ENCODE assay signal across 19 mouse cellular contexts in genomic region chr2:25175690-25176078, GRCm38 (mm10). TPM values are rescaled to one million over a fixed set of nuclear protein-coding genes. Genes with fewer than 3 reads are reported as not detected.
DNase-seq lines count a peak whose midpoint lies in the region; ATAC-seq and TF ChIP-seq lines count a peak whose summit lies in the region.
"Had no signal": no experiment of that assay in that cellular context is flagged by ENCODE, and none has a peak within 500 bp of the region (broad histone marks: within the 10 kb centered on the region; RNA-seq: fewer than 3 reads in every experiment).

No protein-coding gene starts in this region.

- H3K9ac ChIP-seq in heart, embryonic 12.5 days: no peak overlapping the region
- no peak overlapping the region for H3K9ac ChIP-seq in kidney, postnatal 0 days (ENCODE audit: low read depth, low read length)
- H3K9ac ChIP-seq in neural tube, embryonic 15.5 days (replicated peaks): no peak overlapping the region
- H3K9ac ChIP-seq: forebrain, embryonic 15.5 days; hindbrain, embryonic 15.5 days; limb, embryonic 15.5 days had no signal

- TF ChIP-seq CTCF in kidney, postnatal 0 days (IDR thresholded peaks at IDR 0.05; ENCODE audit: low read depth): no peak

- no peak for ATAC-seq in heart, embryonic 12.5 days (ENCODE audit: insufficient number of reproducible peaks, low FRiP score)
- ATAC-seq in kidney, postnatal 0 days (replicated peaks; ENCODE audit: low FRiP score, low read depth): no peak
- no peak for ATAC-seq in neural tube, embryonic 15.5 days (ENCODE audit: low FRiP score)
- ATAC-seq: forebrain, embryonic 15.5 days; lung, postnatal 0 days had no signal

- peaks cover 37% of the 10 kb centered on the region for H3K4me1 ChIP-seq in heart, embryonic 12.5 days (replicated peaks)
- H3K4me1 ChIP-seq in kidney, postnatal 0 days (replicated peaks; ENCODE audit: insufficient read depth, low read length): peaks cover 32% of the 10 kb centered on the region
- H3K4me1 ChIP-seq in neural tube, embryonic 15.5 days: peaks cover 49% of the 10 kb centered on the region

- no peak overlapping the region for H3K4me3 ChIP-seq in heart, embryonic 12.5 days
- H3K4me3 ChIP-seq in kidney, postnatal 0 days (replicated peaks; ENCODE audit: low read depth, low read length): no peak overlapping the region
- no peak overlapping the region for H3K4me3 ChIP-seq in neural tube, embryonic 15.5 days (replicated peaks)
- H3K4me3 ChIP-seq: forebrain, embryonic 15.5 days; hindbrain, embryonic 15.5 days; limb, embryonic 15.5 days; neural tube, embryonic 13.5 days had no signal

- peak; percentile 80 for DNase-seq in heart, adult 11 months
- no peak for DNase-seq in kidney, postnatal 0 days (ENCODE audit: low spot score)
- no peak for DNase-seq in kidney, adult 18-20 months
- DNase-seq in neural tube, embryonic 10.5 days (ENCODE audit: extremely low spot score, low spot score): peak; percentile 8
- no peak for DNase-seq in cerebellum, adult 8-10 months
- no peak for DNase-seq in ovary, postnatal 14 days (ENCODE audit: low spot score)
- DNase-seq: adrenal gland, adult 8-10 months; cerebellum, adult 11 months; cerebellum, postnatal 25 days; heart, adult 18-20 months; heart, postnatal 10 days; thymus, postnatal 4 days had no signal

- no peak overlapping the region for H3K27ac ChIP-seq in heart, embryonic 12.5 days (ENCODE audit: poor library complexity, severe bottlenecking)
- H3K27ac ChIP-seq in kidney, postnatal 0 days: peak overlapping the region; percentile 27; the same call in 1 of the 2 replicates
- H3K27ac ChIP-seq in neural tube, embryonic 15.5 days (replicated peaks): no peak overlapping the region
- H3K27ac ChIP-seq: limb, embryonic 15.5 days had no signal

- no peaks in the 10 kb centered on the region for H3K36me3 ChIP-seq in heart, embryonic 12.5 days
- no peaks in the 10 kb centered on the region for H3K36me3 ChIP-seq in kidney, postnatal 0 days (ENCODE audit: insufficient read depth, low read length)
- H3K36me3 ChIP-seq in neural tube, embryonic 15.5 days: no peaks in the 10 kb centered on the region
- H3K36me3 ChIP-seq: forebrain, embryonic 15.5 days; hindbrain, embryonic 15.5 days; limb, embryonic 15.5 days; neural tube, embryonic 13.5 days had no signal

- H3K27me3 ChIP-seq in heart, embryonic 12.5 days (replicated peaks): peaks cover 51% of the 10 kb centered on the region
- H3K27me3 ChIP-seq in kidney, postnatal 0 days (ENCODE audit: insufficient read depth, low read length): no peaks in the 10 kb centered on the region
- H3K27me3 ChIP-seq in neural tube, embryonic 15.5 days (replicated peaks): no peaks in the 10 kb centered on the region; the same call in 1 of the 2 replicates
- H3K27me3 ChIP-seq: forebrain, embryonic 15.5 days; hindbrain, embryonic 15.5 days; neural tube, embryonic 13.5 days had no signal

- H3K4me2 ChIP-seq in heart, embryonic 12.5 days: no peak overlapping the region
- H3K4me2 ChIP-seq in kidney, postnatal 0 days (ENCODE audit: low read length): no peak overlapping the region
- no peak overlapping the region for H3K4me2 ChIP-seq in neural tube, embryonic 15.5 days
- H3K4me2 ChIP-seq: forebrain, embryonic 15.5 days; hindbrain, embryonic 15.5 days; limb, embryonic 15.5 days had no signal

- 71% methylated on average over 4 of the region's 4 CpGs for WGBS in heart, embryonic 12.5 days
- 84% methylated on average over 4 of the region's 4 CpGs for WGBS in kidney, postnatal 0 days
- WGBS in neural tube, embryonic 15.5 days: 87% methylated on average over 4 of the region's 4 CpGs

- H3K9me3 ChIP-seq in heart, embryonic 12.5 days (replicated peaks): no peaks in the 10 kb centered on the region
- H3K9me3 ChIP-seq in kidney, postnatal 0 days (replicated peaks; ENCODE audit: low read length): no peaks in the 10 kb centered on the region
- H3K9me3 ChIP-seq in neural tube, embryonic 15.5 days (replicated peaks): no peaks in the 10 kb centered on the region
- H3K9me3 ChIP-seq: forebrain, embryonic 15.5 days; hindbrain, embryonic 15.5 days; limb, embryonic 15.5 days; neural tube, embryonic 13.5 days had no signal

RNA-seq across cellular contexts. Expression of gene Nrarp, which starts 4.9 kb away (rescaled TPM):
- 10.8 and 12.8 TPM in 2 replicates for polyA plus RNA-seq in heart, embryonic 12.5 days (2016; fragmentation: Nextera tagmentation; extraction: Ambion mirVana)
- polyA plus RNA-seq in kidney, postnatal 0 days (2015; fragmentation: Nextera tagmentation; extraction: Ambion mirVana): 19.9 and 21.6 TPM in 2 replicates
- 15.0 and 16.8 TPM in 2 replicates for polyA plus RNA-seq in neural tube, embryonic 15.5 days (2015; fragmentation: Nextera tagmentation; extraction: Ambion mirVana)

RNA-seq across cellular contexts. Expression of gene Tor4a, which starts 21.0 kb away (rescaled TPM):
- polyA plus RNA-seq in heart, embryonic 12.5 days (2016; fragmentation: Nextera tagmentation; extraction: Ambion mirVana): 6.6 and 7.0 TPM in 2 replicates
- 10.8 and 12.0 TPM in 2 replicates for polyA plus RNA-seq in kidney, postnatal 0 days (2015; fragmentation: Nextera tagmentation; extraction: Ambion mirVana)
- 1.6 and 5.9 TPM in 2 replicates for polyA plus RNA-seq in neural tube, embryonic 15.5 days (2015; fragmentation: Nextera tagmentation; extraction: Ambion mirVana)

RNA-seq across cellular contexts. Expression of gene Nelfb, which starts 35.6 kb away (rescaled TPM):
- 73.3 and 74.4 TPM in 2 replicates for polyA plus RNA-seq in heart, embryonic 12.5 days (2016; fragmentation: Nextera tagmentation; extraction: Ambion mirVana)
- 74.0 and 82.3 TPM in 2 replicates for polyA plus RNA-seq in kidney, postnatal 0 days (2015; fragmentation: Nextera tagmentation; extraction: Ambion mirVana)
- polyA plus RNA-seq in neural tube, embryonic 15.5 days (2015; fragmentation: Nextera tagmentation; extraction: Ambion mirVana): 101 and 105 TPM in 2 replicates

RNA-seq across cellular contexts. Expression of gene Stpg3, which starts 38.8 kb away (rescaled TPM):
- not detected in 2 replicates for polyA plus RNA-seq in heart, embryonic 12.5 days (2016; fragmentation: Nextera tagmentation; extraction: Ambion mirVana)
- polyA plus RNA-seq in kidney, postnatal 0 days (2015; fragmentation: Nextera tagmentation; extraction: Ambion mirVana): 0.29 and 0.43 TPM in 2 replicates
- polyA plus RNA-seq in neural tube, embryonic 15.5 days (2015; fragmentation: Nextera tagmentation; extraction: Ambion mirVana): not detected in 2 replicates
- polyA plus RNA-seq: forebrain, embryonic 15.5 days; hindbrain, embryonic 15.5 days; limb, embryonic 15.5 days had no signal

RNA-seq across cellular contexts. Expression of gene Fam166a, which starts 42.9 kb away (rescaled TPM):
- polyA plus RNA-seq in heart, embryonic 12.5 days (2016; fragmentation: Nextera tagmentation; extraction: Ambion mirVana): not detected in 2 replicates
- polyA plus RNA-seq in kidney, postnatal 0 days (2015; fragmentation: Nextera tagmentation; extraction: Ambion mirVana): 0.28 and 0.62 TPM in 2 replicates
- polyA plus RNA-seq in neural tube, embryonic 15.5 days (2015; fragmentation: Nextera tagmentation; extraction: Ambion mirVana): not detected in 2 replicates
- polyA plus RNA-seq: forebrain, embryonic 15.5 days; limb, embryonic 15.5 days had no signal

Comparison
In these comparisons a context has a peak if more than half of its experiments do, and no peak if none do; other contexts are left out.
1. DNase-seq: peak in heart, adult 11 months (single experiment) and neural tube, embryonic 10.5 days (single experiment); none in kidney, postnatal 0 days (single experiment), kidney, adult 18-20 months (single experiment), cerebellum, adult 8-10 months (single experiment) and ovary, postnatal 14 days (single experiment).